Mouse (Mus musculus) stomach, embryonic 15.5 days (tissue): ENCODE measurements at regions not wholly inside any gene's neighbourhood (a gene's known extent, or its start where the extent isn't known, plus 50 kb on each side); places are given as distances from the start of the nearest gene placed in this dataset.

Experiments
- ATAC-seq: fragments of 200-750 bp; cut with Nextera tagmentation; 2 replicates; pipeline ENCODE4 v1.8.0; 2017; ENCODE audit warnings: low read depth, moderate number of reproducible peaks, moderate TSS enrichment; ENCODE audit not compliant: insufficient read depth, low FRiP score
- H3K27ac ChIP-seq: fragments of 300-500 bp; sonication (generic); 2 replicates; pipeline ENCODE4 v1.5.1; 2015; ENCODE audit warnings: mild to moderate bottlenecking, inconsistent platforms
- H3K27me3 ChIP-seq: fragments of 300-500 bp; sonication (generic); replicated peaks from 2 replicates; pipeline ENCODE4 v1.6.1; 2015; ENCODE audit warnings: inconsistent platforms
- H3K36me3 ChIP-seq: fragments of 300-500 bp; sonication (generic); 2 replicates; pipeline ENCODE4 v1.6.1; 2015; ENCODE audit warnings: inconsistent platforms
- H3K4me1 ChIP-seq: fragments of 300-500 bp; sonication (generic); 2 replicates; pipeline ENCODE4 v1.6.1; 2015; ENCODE audit warnings: inconsistent platforms
- H3K4me2 ChIP-seq: fragments of 300-500 bp; sonication (generic); 2 replicates; pipeline ENCODE4 v1.6.1; 2015; ENCODE audit warnings: mild to moderate bottlenecking, inconsistent platforms
- H3K4me3 ChIP-seq: fragments of 300-500 bp; sonication (generic); replicated peaks from 2 replicates; pipeline ENCODE4 v1.5.1; 2015; ENCODE audit warnings: inconsistent platforms
- H3K9ac ChIP-seq: fragments of 300-500 bp; sonication (generic); 2 replicates; pipeline ENCODE4 v1.6.1; 2015; ENCODE audit warnings: inconsistent platforms
- H3K9me3 ChIP-seq: fragments of 300-500 bp; sonication (generic); 2 replicates; pipeline ENCODE4 v1.6.1; 2016; ENCODE audit warnings: inconsistent platforms
- WGBS: fragments of 180-500 bp; shearing (Covaris S2); methylation state at CpG from one replicate; pipeline ENCODE4 v1.1.7; 2015; 5-methylcytosine and 5-hydroxymethylcytosine counted together

DNA sequence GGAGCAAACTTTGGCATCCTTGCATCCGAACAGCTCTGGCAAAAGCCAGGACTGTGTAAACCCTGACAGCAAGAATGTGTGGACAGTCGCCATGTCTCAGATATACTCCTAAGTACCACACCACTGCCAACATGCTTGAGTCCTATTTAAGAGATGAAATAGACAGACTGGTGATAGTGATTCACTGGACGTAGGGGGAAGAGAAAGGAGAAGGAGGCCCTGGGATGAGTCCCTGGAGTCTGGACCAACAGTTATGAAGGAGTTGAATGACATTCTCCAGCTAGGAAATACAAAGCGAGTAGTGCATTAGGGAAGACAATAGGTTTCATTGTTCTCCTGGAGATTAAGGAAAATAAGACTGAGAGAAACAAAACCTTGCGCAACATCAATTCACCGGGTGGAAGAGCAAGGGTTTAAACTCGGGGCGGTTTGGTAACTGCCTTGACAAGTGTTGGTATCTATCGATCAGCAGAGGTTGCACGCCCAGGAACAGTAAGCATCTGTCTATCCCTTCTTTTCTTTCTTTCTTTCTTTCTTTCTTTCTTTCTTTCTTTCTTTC lies 54.3 kb upstream of the Nrbf2 start:
- H3K9ac ChIP-seq, result no peak overlapping the region
- no peaks in the 10 kb centered on the region for H3K4me1 ChIP-seq
- H3K4me3 ChIP-seq, result no peak overlapping the region
- 64% methylated on average over 10 of the region's 10 CpGs for WGBS
- no peaks in the 10 kb centered on the region for H3K36me3 ChIP-seq
- no peaks in the 10 kb centered on the region for H3K27me3 ChIP-seq
- H3K4me2 ChIP-seq, result no peak overlapping the region
- H3K27ac ChIP-seq, result no peak overlapping the region
- H3K9me3 ChIP-seq, result no peaks in the 10 kb centered on the region
- ATAC-seq, result no peak

DNA sequence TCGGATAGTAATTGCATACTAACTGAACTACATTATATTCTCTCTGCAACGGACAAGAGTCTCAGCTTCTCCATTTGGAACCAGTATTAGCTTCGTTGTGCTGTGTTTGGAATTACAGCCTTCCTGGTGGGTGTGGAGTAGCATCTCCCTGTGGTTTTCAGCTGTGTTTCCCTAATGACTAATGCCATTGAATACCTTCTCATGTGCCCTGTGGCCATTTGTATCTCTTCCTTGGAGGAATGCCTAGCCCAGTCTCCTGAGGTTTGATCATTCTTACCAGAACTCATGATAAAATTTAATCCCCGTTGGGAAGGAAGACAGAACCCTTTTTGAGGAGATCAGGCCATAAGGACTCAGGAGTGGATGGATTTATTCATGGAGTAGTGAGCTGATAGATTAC lies 59.6 kb upstream of the Nrbf2 start:
- Histone ChIP-seq H3K27me3 (no peaks in the 10 kb centered on the region), H3K27ac (no peak overlapping the region), H3K9ac (no peak overlapping the region), H3K36me3 (no peaks in the 10 kb centered on the region), H3K9me3 (no peaks in the 10 kb centered on the region), H3K4me1 (no peaks in the 10 kb centered on the region), H3K4me2 (no peak overlapping the region), H3K4me3 (no peak overlapping the region)
- ATAC-seq, result no peak
- WGBS, result 80% methylated on average over 4 of the region's 4 CpGs

DNA sequence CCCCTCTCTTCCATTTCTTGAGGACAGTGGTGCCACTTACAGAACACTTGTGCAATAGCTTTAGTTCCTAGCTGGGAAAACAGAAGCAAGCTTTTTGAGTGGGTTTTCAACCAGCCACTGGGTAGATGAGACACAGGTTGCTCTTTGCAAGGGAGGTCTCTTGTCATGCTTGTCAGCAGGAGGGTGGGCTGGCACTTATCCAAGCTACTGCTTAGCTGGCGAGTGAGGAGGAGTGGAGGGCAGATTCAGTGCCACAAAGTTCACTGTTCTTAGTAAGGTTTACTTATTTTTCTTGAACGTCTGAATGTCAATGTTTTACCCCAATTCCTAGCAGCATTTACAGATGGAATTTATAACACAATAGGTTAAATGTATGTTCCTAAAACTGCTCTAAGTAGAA lies 65.9 kb upstream of the Nrbf2 start:
- no peak for ATAC-seq
- Histone ChIP-seq H3K4me1 (no peaks in the 10 kb centered on the region), H3K27ac (no peak overlapping the region), H3K9ac (no peak overlapping the region), H3K9me3 (no peaks in the 10 kb centered on the region), H3K4me3 (no peak overlapping the region), H3K36me3 (no peaks in the 10 kb centered on the region), H3K4me2 (no peak overlapping the region), H3K27me3 (no peaks in the 10 kb centered on the region)
- WGBS, result 28% methylated on average over 2 of the region's 2 CpGs

DNA sequence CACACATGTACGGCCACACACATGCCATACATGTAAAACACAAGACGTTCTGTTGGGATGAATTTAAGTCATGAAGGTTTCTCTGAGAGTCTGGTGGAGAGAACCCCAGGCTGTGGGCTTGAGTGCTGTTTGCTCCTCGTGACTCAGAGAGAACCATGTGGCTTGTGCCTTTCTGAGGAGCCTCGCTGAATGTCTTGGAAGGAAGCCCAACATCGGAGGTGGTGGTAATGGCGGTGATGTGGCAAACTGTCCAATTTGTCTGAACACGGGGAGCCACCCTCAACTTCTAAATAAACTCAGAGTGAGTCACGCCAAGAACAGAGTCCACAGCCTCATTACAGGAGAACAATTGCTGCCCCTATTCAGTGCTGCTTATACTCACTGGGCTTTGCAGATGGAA lies 75.7 kb upstream of the Nrbf2 start:
- WGBS, result 75% methylated on average over 8 of the region's 8 CpGs
- Histone ChIP-seq H3K36me3 (no peaks in the 10 kb centered on the region), H3K9me3 (no peaks in the 10 kb centered on the region), H3K27ac (no peak overlapping the region), H3K27me3 (no peaks in the 10 kb centered on the region), H3K4me3 (no peak overlapping the region), H3K9ac (no peak overlapping the region), H3K4me1 (no peaks in the 10 kb centered on the region), H3K4me2 (no peak overlapping the region)
- ATAC-seq, result no peak

DNA sequence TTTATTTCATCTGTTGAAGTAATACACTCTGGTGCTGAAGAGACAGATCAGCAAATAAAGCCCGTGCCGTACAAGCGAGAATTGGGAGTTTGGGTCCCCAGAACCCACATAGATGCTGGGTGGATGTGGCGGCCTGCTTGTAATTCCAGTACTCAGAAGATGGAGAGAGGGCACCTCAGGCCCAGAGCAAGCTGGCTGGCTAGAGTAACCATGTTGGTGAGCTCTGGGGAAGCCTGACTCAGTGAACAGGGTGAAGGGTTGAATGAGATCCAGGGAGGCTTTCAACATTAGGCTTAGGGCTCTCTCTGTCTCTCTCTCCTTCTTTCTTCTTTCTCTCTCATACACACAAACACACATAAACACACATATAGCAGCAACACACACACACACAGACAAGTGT lies 76.2 kb upstream of the Nrbf2 start:
- no peak for ATAC-seq
- WGBS, result 92% methylated on average over 4 of the region's 4 CpGs
- H3K4me1 ChIP-seq, result no peaks in the 10 kb centered on the region

DNA sequence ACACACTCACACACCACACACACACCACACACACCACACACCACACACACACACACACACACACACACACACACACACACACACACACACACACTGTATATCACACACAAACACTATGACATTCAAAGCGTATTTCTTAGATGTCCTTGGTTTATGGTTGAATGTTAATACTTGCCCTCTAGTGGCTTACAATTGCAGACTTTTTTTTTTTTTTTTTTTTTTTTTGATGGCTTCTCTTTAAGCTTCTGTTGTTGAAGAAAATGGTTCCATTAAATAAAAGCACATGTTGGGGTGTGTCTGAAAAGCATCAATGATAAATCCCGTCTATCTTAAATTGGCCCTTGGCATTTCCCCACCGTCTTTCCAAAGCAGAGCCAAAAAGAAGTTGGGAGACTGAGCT lies 79.5 kb upstream of the Nrbf2 start:
- Histone ChIP-seq H3K9ac (no peak overlapping the region), H3K4me1 (no peaks in the 10 kb centered on the region), H3K4me2 (no peak overlapping the region), H3K9me3 (no peaks in the 10 kb centered on the region), H3K4me3 (no peak overlapping the region), H3K36me3 (no peaks in the 10 kb centered on the region), H3K27me3 (no peaks in the 10 kb centered on the region), H3K27ac (no peak overlapping the region)
- WGBS, result 85% methylated on average over 3 of the region's 3 CpGs
- no peak for ATAC-seq

More for the DNA sequence above, 76.2 kb upstream of the Nrbf2 start:
- Histone ChIP-seq H3K36me3 (no peaks in the 10 kb centered on the region), H3K9ac (no peak overlapping the region), H3K4me2 (no peak overlapping the region), H3K4me3 (no peak overlapping the region), H3K9me3 (no peaks in the 10 kb centered on the region), H3K27ac (no peak overlapping the region), H3K27me3 (no peaks in the 10 kb centered on the region)

DNA sequence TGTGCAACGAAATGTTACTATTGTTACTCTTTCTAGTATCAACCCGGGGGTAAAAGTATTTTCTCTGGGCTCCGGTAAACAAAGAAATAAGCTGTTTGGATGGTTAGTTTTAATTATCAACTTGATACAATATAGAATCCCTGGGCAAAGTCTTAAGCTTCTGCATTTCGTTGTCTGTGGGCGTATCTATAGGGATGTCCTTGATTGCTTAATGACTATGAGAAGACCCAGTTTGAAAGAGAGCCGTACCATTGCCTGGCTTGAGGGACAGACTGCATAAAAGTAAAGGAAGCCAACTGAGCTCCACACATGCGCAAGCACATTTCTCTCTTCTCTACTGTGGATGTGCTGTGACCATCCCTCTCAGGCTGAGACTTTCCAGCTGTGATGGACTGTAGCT lies 80.1 kb upstream of the Nrbf2 start:
- H3K4me1 ChIP-seq, result no peaks in the 10 kb centered on the region

DNA sequence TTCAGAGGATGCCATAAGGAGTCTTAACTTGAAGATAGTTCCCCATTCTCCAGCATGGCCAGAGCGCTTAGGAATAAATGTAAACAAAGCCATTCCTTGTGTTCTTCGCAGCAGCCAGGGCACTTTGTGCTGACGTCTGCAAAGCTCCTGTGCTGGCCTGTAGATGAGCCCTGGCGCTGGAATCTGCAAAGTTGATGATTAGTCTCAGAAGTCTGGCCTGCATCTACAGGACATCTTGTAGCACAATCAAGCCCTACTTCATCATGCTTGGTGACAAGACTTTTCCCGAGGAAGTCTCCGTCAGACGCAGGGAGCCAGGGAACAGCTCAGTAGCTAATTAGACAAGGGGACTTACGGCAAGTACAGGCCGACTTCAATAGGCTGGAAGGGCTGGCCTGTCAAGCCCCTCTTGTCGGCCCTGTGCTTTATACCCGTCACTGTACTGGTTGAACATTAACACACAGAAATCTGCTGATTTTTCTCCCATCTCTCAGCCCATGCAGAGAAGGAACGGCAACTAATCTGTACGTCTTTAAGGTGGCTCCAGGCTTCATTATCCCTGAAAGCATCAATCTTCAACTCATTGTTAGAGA lies 87.6 kb upstream of the Nrbf2 start:
- H3K4me1 ChIP-seq, result 0 out of 2 replicates have a peak, but pooled peaks cover 5% of the 10 kb centered on the region
- H3K4me3 ChIP-seq, result no peak overlapping the region
- 8% methylated on average over 13 of the region's 13 CpGs for WGBS
- no peak overlapping the region for H3K9ac ChIP-seq
- H3K27ac ChIP-seq, result no peak overlapping the region
- no peak overlapping the region for H3K4me2 ChIP-seq
- H3K9me3 ChIP-seq, result no peaks in the 10 kb centered on the region
- ATAC-seq, result no peak
- no peaks in the 10 kb centered on the region for H3K36me3 ChIP-seq
- no peaks in the 10 kb centered on the region for H3K27me3 ChIP-seq

More for the DNA sequence above, 80.1 kb upstream of the Nrbf2 start:
- Histone ChIP-seq H3K27me3 (no peaks in the 10 kb centered on the region), H3K36me3 (no peaks in the 10 kb centered on the region), H3K27ac (no peak overlapping the region), H3K9me3 (no peaks in the 10 kb centered on the region), H3K9ac (no peak overlapping the region), H3K4me2 (no peak overlapping the region), H3K4me3 (no peak overlapping the region)
- WGBS, result 83% methylated on average over 7 of the region's 7 CpGs
- no peak for ATAC-seq

DNA sequence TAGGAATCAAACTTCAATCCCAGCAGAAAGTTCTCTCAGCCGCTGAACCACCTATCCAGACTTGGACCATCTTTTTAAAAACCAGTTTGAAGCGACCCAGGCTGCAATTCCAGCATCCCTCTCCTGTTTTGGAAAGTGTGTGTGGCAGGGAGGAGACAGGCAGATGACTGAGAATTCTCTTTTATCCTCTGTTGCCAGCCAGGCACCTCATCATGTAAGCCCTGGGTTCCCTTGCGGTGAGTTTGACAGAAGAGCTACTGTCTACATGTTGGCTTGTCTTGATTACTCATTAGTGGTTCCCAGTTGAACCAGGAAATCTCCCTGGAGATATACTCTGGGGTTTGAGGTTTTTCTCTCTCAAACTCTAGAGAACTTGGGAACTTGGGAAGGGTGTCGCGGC lies 91.5 kb upstream of the Nrbf2 start:
- Histone ChIP-seq H3K4me1 (0 out of 2 replicates have a peak, but pooled peaks cover 5% of the 10 kb centered on the region), H3K27me3 (no peaks in the 10 kb centered on the region), H3K9ac (no peak overlapping the region), H3K4me3 (no peak overlapping the region), H3K27ac (no peak overlapping the region), H3K9me3 (no peaks in the 10 kb centered on the region), H3K4me2 (no peak overlapping the region), H3K36me3 (no peaks in the 10 kb centered on the region)
- no peak for ATAC-seq
- 92% methylated on average over 5 of the region's 5 CpGs for WGBS

DNA sequence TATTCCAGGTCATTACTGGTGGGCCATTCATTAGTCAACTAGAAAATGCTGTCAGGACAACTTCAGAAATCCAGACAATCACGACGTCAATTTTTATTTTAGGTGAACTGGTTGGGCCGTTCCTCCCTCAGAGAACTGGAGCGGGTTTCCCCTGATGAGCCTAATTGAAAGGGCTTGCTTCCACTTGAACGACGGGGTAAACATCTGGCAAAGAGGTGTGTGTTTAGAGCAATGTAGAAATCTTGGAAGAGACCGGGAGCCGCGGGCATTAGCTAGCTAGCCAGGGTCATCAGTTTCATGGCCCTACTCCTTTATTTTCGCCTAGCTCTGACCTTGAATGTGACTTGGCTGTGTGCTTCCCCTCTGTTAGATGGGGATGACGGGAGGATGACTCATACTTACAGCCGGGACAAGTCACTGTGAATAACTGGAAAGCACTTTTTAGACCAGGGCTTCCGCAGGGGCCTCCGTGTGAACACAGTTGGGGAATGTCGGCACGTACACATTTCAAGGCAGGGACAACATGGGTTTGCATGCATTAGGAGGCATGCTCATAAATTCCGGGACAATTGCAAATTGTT lies 92.6 kb upstream of the Nrbf2 start:
- Histone ChIP-seq H3K9ac (no peak overlapping the region), H3K27me3 (no peaks in the 10 kb centered on the region), H3K9me3 (no peaks in the 10 kb centered on the region), H3K4me2 (peak overlapping the region; percentile 26; the same call in 1 of the 2 replicates), H3K36me3 (no peaks in the 10 kb centered on the region), H3K27ac (no peak overlapping the region), H3K4me1 (0 out of 2 replicates have a peak, but pooled peaks cover 4% of the 10 kb centered on the region), H3K4me3 (no peak overlapping the region)
- no peak for ATAC-seq
- WGBS, result 44% methylated on average over 17 of the region's 17 CpGs

DNA sequence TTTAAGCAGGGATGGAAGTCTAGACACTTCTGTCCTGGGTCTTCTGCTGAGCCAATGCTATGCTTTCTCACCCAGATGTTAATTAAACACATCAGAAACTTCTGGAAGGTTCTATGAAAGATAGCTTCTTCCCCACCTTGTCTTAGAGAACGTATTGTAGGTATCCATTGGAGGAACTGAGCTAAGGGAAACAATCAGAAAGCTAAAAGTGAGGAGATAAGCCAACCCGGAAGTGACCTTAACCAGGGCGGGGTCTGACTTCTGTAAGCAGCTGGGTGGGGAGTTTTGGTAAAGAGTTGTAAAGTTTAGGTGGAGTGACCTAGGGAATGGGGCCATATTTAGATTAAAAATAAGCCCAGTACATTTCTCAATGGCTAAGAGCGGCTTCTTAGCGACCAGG lies 95.1 kb upstream of the Nrbf2 start:
- no peak for ATAC-seq
- 80% methylated on average over 5 of the region's 5 CpGs for WGBS
- no peak overlapping the region for H3K4me3 ChIP-seq

DNA sequence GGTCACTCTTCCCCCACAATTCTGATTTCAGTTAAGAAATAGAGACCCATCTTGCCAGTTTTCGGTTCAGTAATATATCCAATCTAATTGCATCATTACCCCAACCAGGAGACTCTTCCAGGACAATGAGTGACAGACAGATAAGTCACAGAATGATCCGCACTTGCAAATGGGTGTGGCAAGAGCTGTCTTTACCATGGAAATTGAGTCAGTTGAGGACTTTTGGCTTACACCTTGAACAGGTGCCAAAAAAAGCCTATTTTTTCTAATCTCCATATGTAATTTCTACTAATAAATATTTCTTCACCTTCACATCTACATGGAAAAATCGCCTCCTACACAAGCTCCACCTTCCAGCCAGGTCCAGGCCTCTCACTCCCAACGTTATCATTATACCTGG lies 98.2 kb upstream of the Nrbf2 start:
- no peaks in the 10 kb centered on the region for H3K9me3 ChIP-seq
- H3K4me3 ChIP-seq, result no peak overlapping the region
- no peaks in the 10 kb centered on the region for H3K36me3 ChIP-seq
- no peak overlapping the region for H3K4me2 ChIP-seq
- ATAC-seq, result no peak
- 83% methylated on average over 4 of the region's 4 CpGs for WGBS
- no peak overlapping the region for H3K27ac ChIP-seq
- no peak overlapping the region for H3K9ac ChIP-seq
- H3K4me1 ChIP-seq, result no peaks in the 10 kb centered on the region
- no peaks in the 10 kb centered on the region for H3K27me3 ChIP-seq

More for the DNA sequence above, 95.1 kb upstream of the Nrbf2 start:
- no peak overlapping the region for H3K27ac ChIP-seq
- no peaks in the 10 kb centered on the region for H3K36me3 ChIP-seq
- no peaks in the 10 kb centered on the region for H3K9me3 ChIP-seq
- H3K4me1 ChIP-seq, result no peaks in the 10 kb centered on the region
- no peak overlapping the region for H3K9ac ChIP-seq
- no peaks in the 10 kb centered on the region for H3K27me3 ChIP-seq
- H3K4me2 ChIP-seq, result no peak overlapping the region
